Mouse (Mus musculus) layer of hippocampus, adult 6 months (tissue): ENCODE results near the gene F2rl2. TPM values are rescaled to one million over a fixed set of nuclear protein-coding genes. Genes with fewer than 3 reads are reported as not detected.

Experiments used
- long read RNA-seq, 2 experiments: library from polyadenylated mRNA; unstranded; transcript quantifications; one replicate each; pipeline ENCODE4 v2.0.0; 2019 to 2020
- polyA plus RNA-seq: library from polyadenylated mRNA; unstranded; fragments of <200 nt; fragmentation: Nextera tagmentation; gene quantifications from 2 replicates; pipeline ENCODE4 v1.2.3, GENCODE M21; 2021

The F2rl2 gene
- 0.19 and 0.36 TPM in 2 replicates for polyA plus RNA-seq
- long read RNA-seq, experiment 1, partial matches to known transcripts: 0 of 1 reads
- long read RNA-seq, experiment 1, other reads (novel, unspliced or antisense): 1 of 1 reads
- long read RNA-seq, experiment 2: 0 reads

DNA sequence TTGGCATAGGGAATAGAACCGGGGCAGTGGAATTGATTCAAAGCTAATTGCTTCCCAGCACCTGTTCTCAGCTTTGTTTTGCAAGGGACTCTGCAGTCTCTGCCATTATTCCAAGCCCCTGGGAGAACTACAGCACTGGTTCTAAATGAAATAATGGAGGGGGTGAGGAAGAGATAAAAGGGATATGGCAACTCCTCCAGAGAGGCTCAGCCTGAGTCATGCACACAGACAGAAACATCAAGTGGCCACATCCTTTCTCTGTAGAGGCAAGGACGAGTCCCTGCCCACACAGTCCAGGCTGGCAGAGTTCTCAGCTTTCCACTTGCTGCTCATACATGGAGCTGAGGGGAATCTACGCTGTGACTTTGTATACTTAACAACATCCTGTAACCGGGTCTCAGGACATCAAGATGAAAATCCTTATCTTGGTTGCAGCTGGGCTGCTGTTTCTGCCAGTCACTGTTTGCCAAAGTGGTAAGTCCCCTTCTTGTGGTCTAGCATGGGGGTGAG lies at the start of gene F2rl2:
Gene F2rl2, plus strand, starts transcription at position 200 of the 510 bp plus-strand sequence.

Other genes with a start within 250 kb of the F2rl2 start
- not detected in 2 replicates for gene S100z, start 218.1 kb upstream of the F2rl2 start, polyA plus RNA-seq
- 0.08 TPM in 1 of 2 replicates, not detected in the other for gene F2rl1, start 171.6 kb upstream of the F2rl2 start, polyA plus RNA-seq
- 2.1 and 2.4 TPM in 2 replicates for gene F2r, start 78.4 kb upstream of the F2rl2 start, polyA plus RNA-seq
- gene Iqgap2, start 195.1 kb downstream of the F2rl2 start, polyA plus RNA-seq: 5.5 and 6.3 TPM in 2 replicates